Mouse (Mus musculus): ENCODE results near the gene Nek9.

DNA sequence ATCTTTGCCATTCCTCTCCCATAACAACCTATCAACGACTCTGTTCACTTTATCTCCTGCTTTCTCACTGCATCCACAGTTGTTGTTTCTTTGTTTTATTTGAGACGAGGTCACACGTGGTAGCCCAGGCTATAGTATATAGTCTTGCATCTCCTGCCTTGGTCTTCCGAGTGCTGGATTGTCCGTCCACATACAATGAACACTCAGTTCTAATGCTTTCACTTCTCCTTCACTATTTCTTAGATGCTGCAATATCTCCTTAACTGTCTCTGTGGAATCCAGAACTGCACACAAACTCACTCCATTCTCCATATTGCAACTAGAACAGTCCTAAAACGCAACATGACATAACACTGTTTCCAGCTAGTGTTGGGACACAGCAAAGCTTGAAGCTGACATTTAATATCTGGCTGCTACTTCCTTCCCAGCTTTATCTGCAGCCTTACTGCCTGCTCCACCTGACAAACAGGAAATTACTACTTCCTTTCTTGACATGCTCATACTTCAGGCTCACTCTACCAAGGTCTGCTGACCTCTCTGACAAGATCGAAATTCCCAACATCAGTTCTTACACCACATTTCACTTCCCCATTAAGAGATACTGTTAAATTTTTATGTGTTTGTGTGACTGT is 82.0 kb downstream of the Nek9 start:
- TF ChIP-seq MAFK (IDR thresholded peaks at IDR 0.05; ENCODE audit: insufficient read depth, low read depth, low read length) (no peak), ZNF384 (IDR thresholded peaks at IDR 0.05; ENCODE audit: low read depth, low read length) (no peak)

Measured in ES-E14 (cell line).